Mouse (Mus musculus): ENCODE measurements around the gene Tom1l2.

- no peak for TF ChIP-seq CTCF (IDR thresholded peaks at IDR 0.05; ENCODE audit: borderline replicate concordance, insufficient read depth, low read depth, low read length)
- TF ChIP-seq POLR2A (IDR thresholded peaks at IDR 0.05; ENCODE audit: borderline replicate concordance, insufficient read depth, low read length): no peak
Measured at GRCm38 (mm10) chr11:60176975-60177657, 175.6 kb downstream of the Tom1l2 start.
